Mouse (Mus musculus) ES-Bruce4 (cell line): ENCODE measurements at regions not wholly inside any gene's neighbourhood (a gene's known extent, or its start where the extent isn't known, plus 50 kb on each side); places are given as distances from the start of the nearest gene placed in this dataset.

Experiments used
- CTCF ChIP-seq: IDR thresholded peaks from one replicate; pipeline ENCODE4 v1.8.1; 2011; ENCODE audit warnings: low read depth, low read length
- EP300 ChIP-seq: IDR thresholded peaks from 2 replicates; pipeline ENCODE4 v1.6.1; 2011; ENCODE audit warnings: low read depth, low read length; ENCODE audit not compliant: insufficient read depth
- POLR2A ChIP-seq: IDR thresholded peaks from one replicate; pipeline ENCODE4 v1.8.1; 2011; ENCODE audit warnings: low read length; ENCODE audit not compliant: insufficient read depth

DNA sequence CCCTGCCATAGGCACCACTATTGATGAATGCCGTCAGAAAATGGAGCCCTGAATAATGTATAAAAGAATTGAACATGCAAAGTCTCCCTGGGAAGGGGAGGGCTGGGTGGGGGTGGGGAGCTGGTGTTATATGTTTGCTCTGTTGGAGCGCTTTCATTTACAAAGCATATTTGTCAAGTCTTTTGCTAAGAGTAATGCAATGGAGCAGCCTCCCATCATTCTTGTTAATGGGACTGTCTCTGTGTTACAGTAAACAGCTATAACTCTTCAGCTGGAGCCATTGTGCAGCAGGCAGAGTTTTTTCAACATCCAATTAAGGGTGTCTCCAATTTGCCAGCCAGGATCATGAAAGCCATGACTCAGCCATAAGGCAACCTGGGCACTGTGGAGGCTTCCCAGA is 345.9 kb downstream of the Tmem114 start:
- TF ChIP-seq CTCF: no peak
- TF ChIP-seq POLR2A: no peak
- no peak for TF ChIP-seq EP300
